In genomic region chr6:67298742-67299141, GRCm38 (mm10) we compare ENCODE assay signal across 25 mouse cellular contexts.
DNase-seq lines count a peak whose midpoint lies in the region; ATAC-seq and TF ChIP-seq lines count a peak whose summit lies in the region.
"Had no signal": no experiment of that assay in that cellular context is flagged by ENCODE, and none has a peak within 500 bp of the region (broad histone marks: within the 10 kb centered on the region; RNA-seq: fewer than 3 reads in every experiment).

No protein-coding gene starts in this region.

- H3K4me1 ChIP-seq in embryonic facial prominence, embryonic 11.5 days (ENCODE audit: control insufficient read depth, insufficient read depth, low read length), result no peaks in the 10 kb centered on the region
- peaks cover 13% of the 10 kb centered on the region for H3K4me1 ChIP-seq in embryonic facial prominence, embryonic 10.5 days
- peaks cover 4% of the 10 kb centered on the region; the same call in 1 of the 2 replicates for H3K4me1 ChIP-seq in hindbrain, embryonic 12.5 days
- no peaks in the 10 kb centered on the region for H3K4me1 ChIP-seq in hindbrain, embryonic 14.5 days (replicated peaks; ENCODE audit: control insufficient read depth, insufficient read depth, low read length)
- H3K4me1 ChIP-seq in neural tube, embryonic 11.5 days (ENCODE audit: control insufficient read depth, insufficient read depth, low read length), result no peaks in the 10 kb centered on the region
- H3K4me1 ChIP-seq in neural tube, embryonic 15.5 days, result no peaks in the 10 kb centered on the region
- H3K4me1 ChIP-seq: embryonic facial prominence, embryonic 12.5 days; forebrain, embryonic 13.5 days; forebrain, embryonic 15.5 days had no signal

- H3K9ac ChIP-seq in embryonic facial prominence, embryonic 11.5 days (replicated peaks; ENCODE audit: low read length), result no peak overlapping the region
- no peak overlapping the region for H3K9ac ChIP-seq in hindbrain, embryonic 12.5 days
- no peak overlapping the region for H3K9ac ChIP-seq in hindbrain, embryonic 14.5 days
- H3K9ac ChIP-seq in neural tube, embryonic 11.5 days (ENCODE audit: low read length), result no peak overlapping the region
- no peak overlapping the region for H3K9ac ChIP-seq in neural tube, embryonic 15.5 days (replicated peaks)
- H3K9ac ChIP-seq: embryonic facial prominence, embryonic 12.5 days; forebrain, embryonic 13.5 days; forebrain, embryonic 15.5 days; forebrain, postnatal 0 days had no signal

- ATAC-seq in embryonic facial prominence, embryonic 11.5 days (replicated peaks; ENCODE audit: insufficient number of reproducible peaks, low FRiP score, low TSS enrichment, low read depth), result peak; percentile 20; the same call in 1 of the 2 replicates
- 0 out of 2 replicates have a peak, but pooled peaks have one; percentile 33 for ATAC-seq in hindbrain, embryonic 12.5 days (ENCODE audit: low FRiP score)
- ATAC-seq in hindbrain, embryonic 14.5 days (ENCODE audit: low FRiP score), result no peak
- ATAC-seq in neural tube, embryonic 11.5 days (ENCODE audit: insufficient read depth, low FRiP score, low TSS enrichment), result 0 out of 2 replicates have a peak, but pooled peaks have one; percentile 33
- no peak for ATAC-seq in neural tube, embryonic 15.5 days (ENCODE audit: low FRiP score)
- ATAC-seq: CD4-positive, CD25-positive, alpha-beta regulatory T cell, adult 4 months; forebrain, embryonic 13.5 days; forebrain, embryonic 15.5 days; forebrain, postnatal 0 days had no signal

- no peaks in the 10 kb centered on the region for H3K27me3 ChIP-seq in embryonic facial prominence, embryonic 11.5 days (ENCODE audit: control insufficient read depth, insufficient read depth, low read length)
- no peaks in the 10 kb centered on the region for H3K27me3 ChIP-seq in embryonic facial prominence, embryonic 10.5 days (replicated peaks; ENCODE audit: low read depth, poor library complexity, severe bottlenecking)
- H3K27me3 ChIP-seq in hindbrain, embryonic 12.5 days, result no peaks in the 10 kb centered on the region
- H3K27me3 ChIP-seq in hindbrain, embryonic 14.5 days (ENCODE audit: control insufficient read depth, insufficient read depth, low read length), result no peaks in the 10 kb centered on the region
- H3K27me3 ChIP-seq in neural tube, embryonic 11.5 days (ENCODE audit: control insufficient read depth, insufficient read depth, low read length), result no peaks in the 10 kb centered on the region
- no peaks in the 10 kb centered on the region for H3K27me3 ChIP-seq in neural tube, embryonic 15.5 days (replicated peaks)
- H3K27me3 ChIP-seq in myocyte (ENCODE audit: control insufficient read depth, insufficient read depth, insufficient read length), result no peaks in the 10 kb centered on the region
- H3K27me3 ChIP-seq: CH12.LX; embryonic facial prominence, embryonic 12.5 days; forebrain, embryonic 13.5 days; forebrain, embryonic 15.5 days had no signal

- H3ac ChIP-seq in myocyte (ENCODE audit: control insufficient read depth, insufficient read length), result no peak overlapping the region

- no peaks in the 10 kb centered on the region for H3K36me3 ChIP-seq in embryonic facial prominence, embryonic 11.5 days (replicated peaks; ENCODE audit: control insufficient read depth, insufficient read depth, low read depth, low read length)
- no peaks in the 10 kb centered on the region for H3K36me3 ChIP-seq in embryonic facial prominence, embryonic 10.5 days (replicated peaks)
- H3K36me3 ChIP-seq in hindbrain, embryonic 12.5 days, result no peaks in the 10 kb centered on the region
- no peaks in the 10 kb centered on the region for H3K36me3 ChIP-seq in hindbrain, embryonic 14.5 days (replicated peaks; ENCODE audit: control insufficient read depth, insufficient read depth)
- H3K36me3 ChIP-seq in neural tube, embryonic 11.5 days (ENCODE audit: control insufficient read depth, insufficient read depth, low read length), result no peaks in the 10 kb centered on the region
- no peaks in the 10 kb centered on the region for H3K36me3 ChIP-seq in neural tube, embryonic 15.5 days
- H3K36me3 ChIP-seq in myocyte (ENCODE audit: control insufficient read depth, insufficient read depth), result no peaks in the 10 kb centered on the region
- H3K36me3 ChIP-seq: embryonic facial prominence, embryonic 12.5 days; forebrain, embryonic 15.5 days had no signal

- no peak for TF ChIP-seq POLR2A in myocyte (IDR thresholded peaks at IDR 0.05; ENCODE audit: insufficient read length, low read depth)

- no peak overlapping the region for H3K4me3 ChIP-seq in embryonic facial prominence, embryonic 11.5 days (ENCODE audit: low read depth, low read length)
- H3K4me3 ChIP-seq in embryonic facial prominence, embryonic 10.5 days, result no peak overlapping the region
- no peak overlapping the region for H3K4me3 ChIP-seq in hindbrain, embryonic 12.5 days
- H3K4me3 ChIP-seq in hindbrain, embryonic 14.5 days (replicated peaks; ENCODE audit: low read length), result no peak overlapping the region
- no peak overlapping the region for H3K4me3 ChIP-seq in neural tube, embryonic 11.5 days (ENCODE audit: low read depth, low read length)
- H3K4me3 ChIP-seq in neural tube, embryonic 15.5 days (replicated peaks), result no peak overlapping the region
- H3K4me3 ChIP-seq in myocyte, result no peak overlapping the region
- H3K4me3 ChIP-seq: embryonic facial prominence, embryonic 12.5 days; forebrain, embryonic 13.5 days; forebrain, embryonic 15.5 days had no signal

- no peaks in the 10 kb centered on the region for H3K79me2 ChIP-seq in myocyte (ENCODE audit: control insufficient read depth, insufficient read depth)

- no peaks in the 10 kb centered on the region for H3K9me3 ChIP-seq in embryonic facial prominence, embryonic 11.5 days (replicated peaks; ENCODE audit: control insufficient read depth, low read length)
- no peaks in the 10 kb centered on the region for H3K9me3 ChIP-seq in embryonic facial prominence, embryonic 10.5 days
- H3K9me3 ChIP-seq in hindbrain, embryonic 12.5 days (replicated peaks), result no peaks in the 10 kb centered on the region
- H3K9me3 ChIP-seq in hindbrain, embryonic 14.5 days (ENCODE audit: control insufficient read depth, low read length), result no peaks in the 10 kb centered on the region
- no peaks in the 10 kb centered on the region for H3K9me3 ChIP-seq in neural tube, embryonic 11.5 days (ENCODE audit: control insufficient read depth, low read length)
- H3K9me3 ChIP-seq in neural tube, embryonic 15.5 days (replicated peaks), result no peaks in the 10 kb centered on the region
- H3K9me3 ChIP-seq: embryonic facial prominence, embryonic 12.5 days; forebrain, embryonic 13.5 days; forebrain, embryonic 15.5 days; G1E had no signal

- whole genome bisulfite sequencing in embryonic facial prominence, embryonic 11.5 days, result 84% methylated on average over 5 of the region's 5 CpGs
- WGBS in embryonic facial prominence, embryonic 10.5 days, result 88% methylated on average over 5 of the region's 5 CpGs
- WGBS in hindbrain, embryonic 12.5 days, result 65% methylated on average over 5 of the region's 5 CpGs
- 55% methylated on average over 5 of the region's 5 CpGs for WGBS in hindbrain, embryonic 14.5 days
- WGBS in neural tube, embryonic 11.5 days, result 81% methylated on average over 5 of the region's 5 CpGs
- WGBS in neural tube, embryonic 15.5 days, result 59% methylated on average over 5 of the region's 5 CpGs

- no peak overlapping the region for H3K27ac ChIP-seq in embryonic facial prominence, embryonic 11.5 days (replicated peaks; ENCODE audit: low read depth, low read length)
- H3K27ac ChIP-seq in embryonic facial prominence, embryonic 10.5 days (replicated peaks), result no peak overlapping the region
- no peak overlapping the region for H3K27ac ChIP-seq in hindbrain, embryonic 12.5 days
- H3K27ac ChIP-seq in hindbrain, embryonic 14.5 days, result no peak overlapping the region
- no peak overlapping the region for H3K27ac ChIP-seq in neural tube, embryonic 11.5 days (ENCODE audit: low read depth, low read length)
- no peak overlapping the region for H3K27ac ChIP-seq in neural tube, embryonic 15.5 days (replicated peaks)
- H3K27ac ChIP-seq: embryonic facial prominence, embryonic 12.5 days; forebrain, embryonic 13.5 days; forebrain, embryonic 15.5 days had no signal

- no peak overlapping the region for H3K4me2 ChIP-seq in embryonic facial prominence, embryonic 11.5 days (ENCODE audit: low read depth, low read length)
- H3K4me2 ChIP-seq in hindbrain, embryonic 12.5 days (replicated peaks), result no peak overlapping the region
- no peak overlapping the region for H3K4me2 ChIP-seq in hindbrain, embryonic 14.5 days (replicated peaks)
- H3K4me2 ChIP-seq in neural tube, embryonic 11.5 days (ENCODE audit: low read depth), result no peak overlapping the region
- no peak overlapping the region for H3K4me2 ChIP-seq in neural tube, embryonic 15.5 days
- H3K4me2 ChIP-seq in myocyte (ENCODE audit: low read depth), result no peak overlapping the region
- H3K4me2 ChIP-seq: embryonic facial prominence, embryonic 12.5 days; forebrain, embryonic 13.5 days; forebrain, embryonic 15.5 days had no signal

- DNase-seq in embryonic facial prominence, embryonic 11.5 days (ENCODE audit: low spot score), result no peak
- DNase-seq in embryonic facial prominence, embryonic 10.5 days (ENCODE audit: low spot score), result no peak
- DNase-seq in hindbrain, embryonic 14.5 days (ENCODE audit: low spot score), result no peak
- no peak for DNase-seq in neural tube, embryonic 11.5 days (ENCODE audit: low spot score)
- no peak for DNase-seq in heart, adult 11 months
- DNase-seq: adrenal gland, adult 2 months; adrenal gland, postnatal 10 days; adrenal gland, postnatal 25 days; B cell, adult 2 months; cerebellum, adult 11 months; cerebellum, adult 18-20 months; cerebellum, adult 8-10 months; cerebellum, adult 9-11 months; cerebellum, postnatal 14 days; cerebellum, postnatal 36 days; forebrain, postnatal 0 days had no signal

TF ChIP-seq in myocyte, 11 proteins besides CTCF, POLR2A, EP300 and RAD21:
- peak; percentile 32 for TF ChIP-seq POLR2AphosphoS2 (IDR thresholded peaks at IDR 0.05; ENCODE audit: insufficient read length, low read depth)
- TF ChIP-seq MYOG (IDR thresholded peaks at IDR 0.05; ENCODE audit: control insufficient read depth in 1 of 3, insufficient read depth in 1 of 3, insufficient read length in 2 of 3, low read depth in 2 of 3), result no peak
- peak in 1 of 3 experiments; percentile 9 for TF ChIP-seq MYOD1 (IDR thresholded peaks at IDR 0.05; ENCODE audit: control insufficient read depth in 1 of 3, insufficient read length in 2 of 3, low read depth in 2 of 3)
- TF ChIP-seq SRF (IDR thresholded peaks at IDR 0.05; ENCODE audit: control insufficient read depth, insufficient read length, low read depth), result no peak
- TF ChIP-seq TCF12 (IDR thresholded peaks at IDR 0.05; ENCODE audit: insufficient read depth, poor library complexity, severe bottlenecking), result peak; percentile 3

Comparison
In these comparisons a context has a peak if more than half of its experiments do, and no peak if none do; other contexts are left out.
1. ATAC-seq: peak in embryonic facial prominence, embryonic 11.5 days (single experiment), hindbrain, embryonic 12.5 days (single experiment) and neural tube, embryonic 11.5 days (single experiment); none in hindbrain, embryonic 14.5 days (single experiment) and neural tube, embryonic 15.5 days (single experiment).